Mouse (Mus musculus): Measurements from ENCODE around the gene Otop2. TPM values are rescaled to one million over a fixed set of nuclear protein-coding genes. Genes with fewer than 3 reads are reported as not detected.

The Otop2 gene
- total RNA-seq (2021): 1 to 10 TPM; 1.4 to 2.7 TPM
- long read RNA-seq, experiment 1, partial matches to known transcripts: 1 of 3 reads
- long read RNA-seq, experiment 1, other reads (novel, unspliced or antisense): 2 of 3 reads
- long read RNA-seq, experiment 2, partial matches to known transcripts: 1 of 3 reads
- long read RNA-seq, experiment 2, other reads (novel, unspliced or antisense): 2 of 3 reads

- no peak for TF ChIP-seq CTCF (IDR thresholded peaks at IDR 0.05)
- Histone ChIP-seq H3K4me3 (no peak within 1 kb of the TSS), H3K27ac (no peak within 1 kb of the TSS)
- intact Hi-C loops (cut with DNase I): no loop called here
- no peak for DNase-seq (ENCODE audit: extremely low spot score in 1 of 2, low spot score in 2 of 2)
Observed at GRCm38 (mm10) chr11:115306863-115307262, at the start of gene Otop2. Gene Otop2, plus strand, starts transcription at chr11:115307163.

- intact Hi-C loops (cut with DNase I): no loop called here
- DNase-seq (ENCODE audit: extremely low spot score in 1 of 2, low spot score in 2 of 2): no peak
- TF ChIP-seq CTCF (IDR thresholded peaks at IDR 0.05): no peak
Observed at GRCm38 (mm10) chr11:115257775-115258510, 49.0 kb upstream of the Otop2 start.

GRCm38 (mm10) chr11:115259134-115259533 lies 47.8 kb upstream of the Otop2 start:
- intact Hi-C loops (cut with DNase I): no loop called here
- Histone ChIP-seq H3K27ac (no peak overlapping the region), H3K4me3 (no peak overlapping the region)
- no peak for TF ChIP-seq CTCF (IDR thresholded peaks at IDR 0.05)
- DNase-seq (ENCODE audit: extremely low spot score in 1 of 2, low spot score in 2 of 2): no peak

More at GRCm38 (mm10) chr11:115257775-115258510, 49.0 kb upstream of the Otop2 start:
- no peak overlapping the region for H3K27ac ChIP-seq
- H3K4me3 ChIP-seq: no peak overlapping the region

- intact Hi-C loops (cut with DNase I): no loop called here
- no peak for TF ChIP-seq CTCF (IDR thresholded peaks at IDR 0.05)
- no peak overlapping the region for H3K27ac ChIP-seq
- DNase-seq (ENCODE audit: extremely low spot score in 1 of 2, low spot score in 2 of 2): no peak
- H3K4me3 ChIP-seq: no peak overlapping the region
Observed at GRCm38 (mm10) chr11:115262954-115263353, 44.0 kb upstream of the Otop2 start.

GRCm38 (mm10) chr11:115264136-115264861 lies 42.7 kb upstream of the Otop2 start:
- Histone ChIP-seq H3K4me3 (no peak overlapping the region), H3K27ac (no peak overlapping the region)
- no peak for DNase-seq (ENCODE audit: extremely low spot score in 1 of 2, low spot score in 2 of 2)
- intact Hi-C loops (cut with DNase I): no loop called here
- no peak for TF ChIP-seq CTCF (IDR thresholded peaks at IDR 0.05)

GRCm38 (mm10) chr11:115264862-115265668 lies 41.9 kb upstream of the Otop2 start:
- Histone ChIP-seq H3K27ac (no peak overlapping the region; the same call in 1 of the 2 replicates), H3K4me3 (peak overlapping the region; percentile 10; the same call in 1 of the 2 replicates)
- DNase-seq (ENCODE audit: extremely low spot score in 1 of 2, low spot score in 2 of 2): no peak
- intact Hi-C loops (cut with DNase I): no loop called here
- peak; percentile 54 for TF ChIP-seq CTCF (IDR thresholded peaks at IDR 0.05)

- Histone ChIP-seq H3K4me3 (peak overlapping the region; percentile 37), H3K27ac (peak overlapping the region; percentile 59)
- DNase-seq (ENCODE audit: extremely low spot score in 1 of 2, low spot score in 2 of 2): no peak
- TF ChIP-seq CTCF (IDR thresholded peaks at IDR 0.05): no peak
- intact Hi-C loops (cut with DNase I): no loop called here
Observed at GRCm38 (mm10) chr11:115265771-115266399, 41.1 kb upstream of the Otop2 start.

GRCm38 (mm10) chr11:115266400-115266778 lies 40.6 kb upstream of the Otop2 start:
- peak overlapping the region; percentile 59; the same call in 1 of the 2 replicates for H3K27ac ChIP-seq
- no peak for TF ChIP-seq CTCF (IDR thresholded peaks at IDR 0.05)
- H3K4me3 ChIP-seq: peak overlapping the region; percentile 37
- intact Hi-C loops (cut with DNase I): no loop called here
- no peak for DNase-seq (ENCODE audit: extremely low spot score in 1 of 2, low spot score in 2 of 2)

GRCm38 (mm10) chr11:115267061-115267883 lies 39.7 kb upstream of the Otop2 start, which contains the start of gene Grin2c:
Gene Grin2c, minus strand, starts transcription at chr11:115267243.
- no peak for DNase-seq (ENCODE audit: extremely low spot score in 1 of 2, low spot score in 2 of 2)
- TF ChIP-seq CTCF (IDR thresholded peaks at IDR 0.05): no peak
- intact Hi-C loops (cut with DNase I): no loop called here
- Histone ChIP-seq H3K4me3 (peak within 1 kb of the TSS; percentile 37), H3K27ac (peak within 1 kb of the TSS; percentile 59)

- intact Hi-C loops (cut with DNase I): no loop called here
- DNase-seq (ENCODE audit: extremely low spot score in 1 of 2, low spot score in 2 of 2): no peak
- Histone ChIP-seq H3K4me3 (no peak overlapping the region), H3K27ac (no peak overlapping the region)
- no peak for TF ChIP-seq CTCF (IDR thresholded peaks at IDR 0.05)
Observed at GRCm38 (mm10) chr11:115267958-115268357, 39.0 kb upstream of the Otop2 start.

Measured in left cerebral cortex, adult 2 months (tissue).